Mouse (Mus musculus): Measurements from ENCODE around the gene Fam78b. TPM values are rescaled to one million over a fixed set of nuclear protein-coding genes. Genes with fewer than 3 reads are reported as not detected.

Gene Fam78b
- total RNA-seq, 2 experiments from 2014 or later, result 0.38 TPM; not detected in 1

GRCm38 (mm10) chr1:167083181-167083580, 82.0 kb downstream of the Fam78b start:
- no peak for ATAC-seq (replicated peaks; ENCODE audit: low FRiP score, low TSS enrichment, poor library complexity, severe bottlenecking)

DNA sequence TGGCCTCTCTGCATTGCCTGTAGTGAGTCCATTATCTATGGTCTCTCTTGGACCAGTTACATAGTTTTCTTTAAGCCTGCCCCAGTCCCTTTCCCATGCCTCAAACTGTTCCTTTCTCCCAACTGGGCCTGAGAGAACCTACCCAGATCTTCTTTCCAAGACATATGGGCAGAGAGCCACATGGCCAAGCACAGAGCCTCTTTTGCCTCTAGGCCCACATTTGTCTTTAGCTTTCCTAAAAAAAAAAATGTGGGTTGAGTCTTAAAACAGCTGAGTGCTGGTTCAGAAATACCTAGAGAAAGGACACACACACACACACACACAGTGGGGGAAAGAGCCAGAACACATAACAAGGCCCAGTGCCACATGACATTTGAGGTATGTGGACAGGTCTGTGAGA, 83.1 kb downstream of the Fam78b start:
- no peak for ATAC-seq (replicated peaks; ENCODE audit: low FRiP score, low TSS enrichment, poor library complexity, severe bottlenecking)

GRCm38 (mm10) chr1:167085461-167085860, 84.2 kb downstream of the Fam78b start:
- ATAC-seq (replicated peaks; ENCODE audit: low FRiP score, low TSS enrichment, poor library complexity, severe bottlenecking), result no peak

- ATAC-seq (replicated peaks; ENCODE audit: low FRiP score, low TSS enrichment, poor library complexity, severe bottlenecking), result no peak
These were observed 89.2 kb downstream of the Fam78b start for GRCm38 (mm10) chr1:167090466-167090865.

DNA sequence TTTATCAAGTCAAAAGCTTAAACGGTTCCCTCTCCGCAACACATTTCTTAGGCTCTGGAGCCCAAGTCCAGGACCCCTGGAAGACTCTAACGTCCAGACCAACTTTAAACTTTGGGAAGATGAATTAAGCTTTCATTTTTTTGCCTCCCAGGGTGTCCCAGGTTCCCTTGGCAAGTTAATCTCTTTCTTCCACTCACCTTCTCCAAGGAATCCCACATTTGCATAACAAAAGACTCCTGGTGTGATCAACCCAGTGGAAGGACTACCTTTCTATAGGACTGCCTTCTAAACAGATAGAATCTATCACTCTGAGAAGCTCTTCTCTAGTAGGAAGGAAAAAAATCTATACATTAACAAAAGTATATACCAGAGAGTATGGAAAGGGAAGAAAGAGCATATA, 92.3 kb downstream of the Fam78b start:
- no peak for ATAC-seq (replicated peaks; ENCODE audit: low FRiP score, low TSS enrichment, poor library complexity, severe bottlenecking)

- ATAC-seq (replicated peaks; ENCODE audit: low FRiP score, low TSS enrichment, poor library complexity, severe bottlenecking), result no peak
These were observed 93.5 kb downstream of the Fam78b start for GRCm38 (mm10) chr1:167094589-167095148.

DNA sequence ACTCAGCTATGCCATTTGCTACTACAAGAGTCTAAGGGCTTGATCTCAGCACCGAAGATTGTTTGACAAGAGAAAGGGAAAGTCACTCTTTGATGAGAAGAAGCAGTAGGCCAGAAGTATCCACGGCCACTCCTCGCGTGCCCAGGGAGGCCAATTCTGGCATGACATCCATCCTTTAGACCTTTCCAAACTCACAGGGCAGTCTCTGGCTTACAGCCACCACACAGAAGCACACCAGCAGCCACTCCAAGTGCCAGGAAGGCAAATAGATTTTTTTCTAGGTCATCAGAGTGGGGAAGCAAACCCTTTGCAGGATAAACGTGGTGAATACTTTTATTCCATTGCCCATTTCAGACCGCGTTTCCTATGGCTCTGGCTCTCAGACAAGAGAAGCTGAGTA, 97.5 kb downstream of the Fam78b start:
- no peak for ATAC-seq (replicated peaks; ENCODE audit: low FRiP score, low TSS enrichment, poor library complexity, severe bottlenecking)

- no peak for ATAC-seq (replicated peaks; ENCODE audit: low FRiP score, low TSS enrichment, poor library complexity, severe bottlenecking)
These were observed 100.8 kb downstream of the Fam78b start for GRCm38 (mm10) chr1:167102046-167102445.

DNA sequence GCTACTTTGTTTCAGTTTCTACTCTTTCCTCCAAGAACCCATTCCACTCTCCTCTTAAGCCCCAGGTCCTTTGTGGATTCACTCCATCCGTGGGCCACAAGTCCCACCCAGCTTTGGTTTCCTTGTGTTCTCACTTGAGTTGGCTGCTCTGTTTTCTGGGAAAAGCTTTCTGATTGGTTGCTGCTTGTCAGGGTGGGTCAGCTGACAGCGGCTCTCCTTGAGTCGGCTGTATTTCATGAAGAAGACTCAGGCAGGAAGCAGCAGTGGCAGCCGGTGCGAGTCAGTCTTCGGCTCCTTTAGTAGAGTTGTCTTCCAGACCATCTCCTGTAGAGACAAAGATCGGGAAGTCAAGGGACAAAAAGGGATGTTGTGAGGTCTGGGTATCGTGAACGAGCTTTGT, 101.3 kb downstream of the Fam78b start:
- ATAC-seq (replicated peaks; ENCODE audit: low FRiP score, low TSS enrichment, poor library complexity, severe bottlenecking), result no peak

DNA sequence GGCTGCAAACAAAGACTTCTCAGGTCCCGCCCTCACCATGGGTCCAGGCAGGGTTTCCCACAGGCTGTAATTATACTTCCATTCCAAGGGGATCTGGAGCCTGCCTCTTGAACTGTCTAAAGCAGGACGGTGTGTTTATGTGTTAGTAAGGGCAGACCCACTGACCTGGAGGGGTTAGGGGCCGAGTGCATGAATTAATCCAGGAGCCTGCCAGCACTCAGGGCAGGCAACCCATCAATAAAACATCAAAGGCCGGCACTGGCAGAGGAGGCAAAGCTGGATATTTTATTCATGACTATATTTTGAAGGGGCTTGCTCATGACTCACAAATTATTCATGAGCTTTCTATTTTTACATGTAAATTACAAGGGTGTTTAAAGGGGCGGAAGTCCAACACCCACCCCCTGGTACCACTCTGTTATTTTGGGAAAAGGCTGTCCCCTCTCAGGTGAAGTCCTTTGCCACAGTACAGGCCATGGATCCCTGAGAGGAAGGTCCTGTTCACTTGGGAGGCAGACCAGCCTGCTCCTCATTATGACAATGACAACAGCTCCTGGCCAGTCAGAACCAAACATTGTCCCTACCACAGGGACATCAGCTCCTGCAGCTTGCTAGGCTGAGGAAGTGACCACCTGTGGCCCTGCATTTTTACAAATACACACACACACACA, 103.9 kb downstream of the Fam78b start:
- ATAC-seq (replicated peaks; ENCODE audit: low FRiP score, low TSS enrichment, poor library complexity, severe bottlenecking), result no peak

- no peak for ATAC-seq (replicated peaks; ENCODE audit: low FRiP score, low TSS enrichment, poor library complexity, severe bottlenecking)
These were observed 104.7 kb downstream of the Fam78b start for GRCm38 (mm10) chr1:167105916-167106315.

DNA sequence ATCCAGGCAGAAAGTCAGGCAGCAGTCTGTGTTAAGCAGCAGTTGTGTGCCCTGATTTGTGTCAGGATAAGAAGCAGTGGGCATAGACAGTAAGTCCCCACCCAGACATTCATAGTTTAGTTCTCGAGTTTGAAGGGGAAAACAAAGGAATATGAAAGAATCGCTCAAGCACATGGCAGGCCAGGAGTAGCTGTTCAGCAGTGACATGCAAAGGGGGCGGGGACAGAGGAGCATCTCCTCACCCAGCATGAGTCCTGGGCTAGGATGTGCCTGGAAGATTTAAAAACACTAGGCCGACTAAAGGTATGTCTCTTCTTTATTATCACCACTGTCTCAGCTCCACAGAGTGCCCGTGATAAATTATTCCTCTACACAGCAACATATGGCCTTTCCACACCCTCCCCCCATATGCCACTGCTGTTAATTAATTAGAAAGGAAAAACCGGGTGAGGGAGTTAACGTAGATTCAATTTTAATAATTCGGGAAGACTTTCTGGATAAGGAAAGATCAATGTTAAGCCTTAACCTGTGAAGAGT, 107.8 kb downstream of the Fam78b start:
- ATAC-seq (replicated peaks; ENCODE audit: low FRiP score, low TSS enrichment, poor library complexity, severe bottlenecking), result no peak

- ATAC-seq (replicated peaks; ENCODE audit: low FRiP score, low TSS enrichment, poor library complexity, severe bottlenecking), result no peak
These were observed 113.3 kb downstream of the Fam78b start for GRCm38 (mm10) chr1:167114363-167115050.

- ATAC-seq (replicated peaks; ENCODE audit: low FRiP score, low TSS enrichment, poor library complexity, severe bottlenecking), result no peak
These were observed 113.9 kb downstream of the Fam78b start for GRCm38 (mm10) chr1:167115121-167115520.

GRCm38 (mm10) chr1:167116733-167117132, 115.5 kb downstream of the Fam78b start:
- no peak for ATAC-seq (replicated peaks; ENCODE audit: low FRiP score, low TSS enrichment, poor library complexity, severe bottlenecking)

DNA sequence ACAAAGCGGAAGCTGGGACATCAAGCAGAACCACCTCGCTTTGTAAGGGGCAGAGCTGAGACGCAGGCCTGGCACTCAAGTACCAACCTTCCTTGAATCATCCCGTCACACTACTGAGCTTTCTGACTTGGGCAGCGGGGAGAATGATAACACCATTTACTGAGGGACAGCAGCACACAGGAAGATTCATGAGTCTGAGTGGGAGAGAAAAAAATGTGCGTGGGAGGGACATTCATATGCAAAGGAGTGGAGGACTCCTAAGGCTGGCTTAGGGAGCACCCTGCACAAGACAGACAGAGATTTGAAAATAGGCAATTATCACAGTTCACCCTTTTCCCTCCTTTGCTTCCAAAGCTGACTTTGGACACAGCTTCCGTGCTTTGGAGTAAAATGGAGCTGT, 117.8 kb downstream of the Fam78b start:
- no peak for ATAC-seq (replicated peaks; ENCODE audit: low FRiP score, low TSS enrichment, poor library complexity, severe bottlenecking)

- ATAC-seq (replicated peaks; ENCODE audit: low FRiP score, low TSS enrichment, poor library complexity, severe bottlenecking), result no peak
These were observed 118.2 kb downstream of the Fam78b start for GRCm38 (mm10) chr1:167119439-167119838.

- ATAC-seq (replicated peaks; ENCODE audit: low FRiP score, low TSS enrichment, poor library complexity, severe bottlenecking), result no peak
These were observed 121.2 kb downstream of the Fam78b start for GRCm38 (mm10) chr1:167122436-167122835.

DNA sequence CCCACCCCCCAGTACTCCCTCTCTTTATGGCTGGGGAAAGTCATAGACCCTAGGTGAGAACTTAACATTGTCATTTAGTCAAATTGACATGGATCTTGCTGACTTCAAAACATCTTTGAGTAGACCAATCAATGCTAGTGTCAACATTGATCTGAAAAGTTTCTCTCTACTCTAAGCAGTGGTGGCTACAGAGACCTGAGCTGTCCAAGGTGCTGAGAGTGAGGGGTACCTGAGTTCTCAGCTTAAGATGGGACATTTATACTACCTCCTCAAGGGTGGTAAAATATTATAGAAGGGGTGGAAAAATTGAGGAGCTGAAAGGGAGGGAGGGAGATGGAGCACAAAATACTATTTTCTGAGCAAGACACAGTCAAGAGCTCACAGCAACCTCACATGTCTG, 122.3 kb downstream of the Fam78b start:
- ATAC-seq (replicated peaks; ENCODE audit: low FRiP score, low TSS enrichment, poor library complexity, severe bottlenecking), result no peak

DNA sequence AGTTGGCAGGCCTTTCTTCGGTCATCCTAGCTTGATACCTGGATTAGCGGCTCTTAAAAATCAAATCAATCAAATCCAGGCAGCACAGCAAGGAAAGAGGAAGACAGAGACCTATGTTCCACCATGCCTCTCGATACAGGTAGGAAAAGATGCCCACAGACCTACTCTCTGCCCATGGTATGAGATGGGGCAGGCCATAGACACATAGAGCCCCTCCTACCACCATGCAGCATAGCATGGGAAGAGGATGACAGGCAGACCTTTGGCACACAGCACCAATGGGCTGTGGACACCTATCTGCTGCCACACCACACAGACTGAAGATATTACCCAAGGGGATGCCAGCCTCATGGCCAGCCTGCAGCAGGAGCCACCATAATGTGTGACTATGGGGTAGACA, 124.7 kb downstream of the Fam78b start:
- ATAC-seq (replicated peaks; ENCODE audit: low FRiP score, low TSS enrichment, poor library complexity, severe bottlenecking), result no peak

- ATAC-seq (replicated peaks; ENCODE audit: low FRiP score, low TSS enrichment, poor library complexity, severe bottlenecking), result no peak
These were observed 125.1 kb downstream of the Fam78b start for GRCm38 (mm10) chr1:167126292-167126691.

Measured in megakaryocyte-erythroid progenitor cell, adult 5-6 weeks (primary cell).